Mouse (Mus musculus): ENCODE results near the gene Zfp42. TPM values are rescaled to one million over a fixed set of nuclear protein-coding genes. Genes with fewer than 3 reads are reported as not detected.
"Not testable (repeated sequence)": the region's sequence is repeated elsewhere in the genome, so short reads cannot be mapped to it uniquely, and the experiment has no call there.

The Zfp42 gene
- polyA plus RNA-seq (2015; fragmentation: Nextera tagmentation; extraction: Ambion mirVana): not detected in 2 replicates

DNA sequence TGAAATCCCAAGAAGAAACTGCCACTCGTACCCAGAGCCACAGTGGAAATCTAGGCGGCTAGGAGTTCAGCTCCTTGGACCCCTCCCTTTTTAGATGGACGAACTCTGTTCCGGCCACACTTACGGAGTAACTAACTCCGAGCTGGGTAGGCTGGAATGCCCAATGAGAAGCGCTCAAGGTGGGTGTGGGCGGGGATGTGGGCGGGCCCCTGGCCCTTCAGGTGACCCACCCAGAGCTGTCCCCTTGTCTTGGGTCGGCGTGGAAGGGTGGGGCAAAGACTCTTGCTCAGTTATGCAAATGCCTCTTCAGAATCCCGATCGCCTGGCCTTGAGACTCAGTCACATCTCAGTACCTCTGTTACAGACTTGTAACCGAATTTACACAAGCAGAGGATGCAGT is at the start of gene Zfp42:
TSS of gene Zfp42 (minus strand) at position 85 of the 400 bp plus-strand sequence.
- no peaks in the 10 kb centered on the region for H3K9me3 ChIP-seq (ENCODE audit: control insufficient read depth)
- H3K36me3 ChIP-seq (ENCODE audit: control insufficient read depth, insufficient read depth): no peaks in the 10 kb centered on the region
- WGBS: 54% methylated on average over 14 of the region's 14 CpGs
- no peaks in the 10 kb centered on the region for H3K4me1 ChIP-seq (replicated peaks; ENCODE audit: control insufficient read depth, insufficient read depth, low read length)
- no peak for TF ChIP-seq CTCF (IDR thresholded peaks at IDR 0.05; ENCODE audit: low read depth)
- no peaks in the 10 kb centered on the region for H3K27me3 ChIP-seq (replicated peaks; ENCODE audit: control insufficient read depth, insufficient read depth, low read length)
- H3K4me3 ChIP-seq (ENCODE audit: low read depth, low read length): no peak within 1 kb of the TSS
- ATAC-seq: no peak
- no peak within 1 kb of the TSS for H3K27ac ChIP-seq (ENCODE audit: low read depth, low read length)
- no peak within 1 kb of the TSS for H3K4me2 ChIP-seq (replicated peaks; ENCODE audit: low read depth)
- no peak within 1 kb of the TSS for H3K9ac ChIP-seq (ENCODE audit: low read depth, low read length)

DNA sequence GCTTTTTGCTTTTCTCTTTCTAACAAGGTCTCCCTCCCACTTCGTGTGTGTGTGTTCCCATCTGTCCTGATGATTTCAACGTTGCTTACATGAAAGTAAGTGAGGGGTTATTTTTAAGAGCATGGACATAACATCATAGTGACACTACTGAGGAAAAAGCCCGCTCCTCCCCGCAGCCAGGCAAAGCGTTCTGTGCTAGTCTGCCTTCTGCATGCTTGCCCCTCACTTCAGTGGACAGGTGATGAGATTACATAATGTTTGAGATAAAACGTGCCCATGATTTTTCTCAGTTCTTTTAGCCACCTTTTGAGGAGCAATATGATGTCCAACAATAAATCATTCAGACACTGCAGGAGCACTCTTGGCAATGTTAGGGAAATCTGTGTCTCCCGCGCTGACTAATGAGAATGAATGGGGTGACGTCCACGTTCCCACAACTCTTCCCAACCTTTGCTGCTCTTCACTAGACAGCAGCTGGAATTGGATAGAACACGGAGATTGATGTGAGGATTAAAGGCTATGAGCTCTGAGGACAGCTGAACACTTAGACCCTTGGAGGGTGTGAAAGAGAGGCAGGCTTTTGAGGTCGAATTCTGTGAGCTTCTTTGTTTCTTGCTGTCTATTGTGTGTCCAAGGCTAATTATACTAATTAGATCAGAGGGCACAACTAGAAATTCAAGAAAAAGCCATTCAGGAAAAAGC is 49.4 kb upstream of the Zfp42 start:
- no peak overlapping the region for H3K9ac ChIP-seq (ENCODE audit: low read depth, low read length)
- H3K9me3 ChIP-seq (ENCODE audit: control insufficient read depth): no peaks in the 10 kb centered on the region
- no peak overlapping the region for H3K4me2 ChIP-seq (replicated peaks; ENCODE audit: low read depth)
- no peaks in the 10 kb centered on the region for H3K36me3 ChIP-seq (ENCODE audit: control insufficient read depth, insufficient read depth)
- no peak for ATAC-seq
- no peak overlapping the region for H3K27ac ChIP-seq (ENCODE audit: low read depth, low read length)
- H3K4me3 ChIP-seq (ENCODE audit: low read depth, low read length): no peak overlapping the region
- TF ChIP-seq CTCF (IDR thresholded peaks at IDR 0.05; ENCODE audit: low read depth): no peak
- WGBS: 66% methylated on average over 12 of the region's 12 CpGs
- H3K4me1 ChIP-seq (replicated peaks; ENCODE audit: control insufficient read depth, insufficient read depth, low read length): no peaks in the 10 kb centered on the region
- H3K27me3 ChIP-seq (replicated peaks; ENCODE audit: control insufficient read depth, insufficient read depth, low read length): no peaks in the 10 kb centered on the region

DNA sequence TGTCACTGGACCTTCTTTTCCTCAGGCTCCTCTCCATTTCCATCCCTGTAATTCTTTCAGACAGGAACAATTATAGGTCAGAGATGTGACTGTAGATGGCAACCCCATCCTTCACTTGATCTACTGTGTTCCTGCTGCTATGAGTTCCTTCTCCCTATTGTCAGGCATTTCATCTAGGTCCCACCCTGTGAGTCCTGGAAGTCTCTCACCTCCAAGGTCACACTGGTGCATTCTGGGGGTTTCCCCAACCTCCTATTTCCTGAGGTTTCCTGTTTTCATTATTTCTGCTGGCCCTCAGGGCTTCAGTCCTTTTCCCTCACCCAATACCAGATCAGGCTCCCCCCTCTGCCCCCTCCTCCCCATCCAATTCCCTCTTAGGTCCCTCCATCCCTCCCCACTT is 45.5 kb upstream of the Zfp42 start:
- H3K9me3 ChIP-seq (ENCODE audit: control insufficient read depth); H3K4me2 ChIP-seq (replicated peaks; ENCODE audit: low read depth); H3K4me1 ChIP-seq (replicated peaks; ENCODE audit: control insufficient read depth, insufficient read depth, low read length); H3K4me3 ChIP-seq (ENCODE audit: low read depth, low read length); H3K27ac ChIP-seq (ENCODE audit: low read depth, low read length); H3K9ac ChIP-seq (ENCODE audit: low read depth, low read length); ATAC-seq; H3K36me3 ChIP-seq (ENCODE audit: control insufficient read depth, insufficient read depth); H3K27me3 ChIP-seq (replicated peaks; ENCODE audit: control insufficient read depth, insufficient read depth, low read length): not testable (repeated sequence)

- TF ChIP-seq CTCF (IDR thresholded peaks at IDR 0.05; ENCODE audit: low read depth): no peak
- no peak for ATAC-seq
- H3K4me2 ChIP-seq (replicated peaks; ENCODE audit: low read depth): no peak overlapping the region
Measured at GRCm38 (mm10) chr8:43338555-43338954, 31.8 kb upstream of the Zfp42 start.

GRCm38 (mm10) chr8:43333465-43333864 is 26.7 kb upstream of the Zfp42 start:
- Histone ChIP-seq H3K9ac (ENCODE audit: low read depth, low read length) (no peak overlapping the region), H3K27ac (ENCODE audit: low read depth, low read length) (no peak overlapping the region), H3K4me3 (ENCODE audit: low read depth, low read length) (no peak overlapping the region), H3K4me1 (replicated peaks; ENCODE audit: control insufficient read depth, insufficient read depth, low read length) (no peaks in the 10 kb centered on the region), H3K9me3 (ENCODE audit: control insufficient read depth) (no peaks in the 10 kb centered on the region), H3K4me2 (replicated peaks; ENCODE audit: low read depth) (no peak overlapping the region), H3K27me3 (replicated peaks; ENCODE audit: control insufficient read depth, insufficient read depth, low read length) (no peaks in the 10 kb centered on the region), H3K36me3 (ENCODE audit: control insufficient read depth, insufficient read depth) (no peaks in the 10 kb centered on the region)
- 68% methylated on average over 4 of the region's 4 CpGs for WGBS
- peak; percentile 58 for TF ChIP-seq CTCF (IDR thresholded peaks at IDR 0.05; ENCODE audit: low read depth)
- ATAC-seq: no peak

More at GRCm38 (mm10) chr8:43338555-43338954, 31.8 kb upstream of the Zfp42 start:
- H3K9me3 ChIP-seq (ENCODE audit: control insufficient read depth): no peaks in the 10 kb centered on the region
- no peak overlapping the region for H3K9ac ChIP-seq (ENCODE audit: low read depth, low read length)
- H3K36me3 ChIP-seq (ENCODE audit: control insufficient read depth, insufficient read depth): no peaks in the 10 kb centered on the region
- WGBS: 83% methylated on average over 5 of the region's 5 CpGs
- no peak overlapping the region for H3K4me3 ChIP-seq (ENCODE audit: low read depth, low read length)
- no peaks in the 10 kb centered on the region for H3K27me3 ChIP-seq (replicated peaks; ENCODE audit: control insufficient read depth, insufficient read depth, low read length)
- H3K4me1 ChIP-seq (replicated peaks; ENCODE audit: control insufficient read depth, insufficient read depth, low read length): no peaks in the 10 kb centered on the region
- no peak overlapping the region for H3K27ac ChIP-seq (ENCODE audit: low read depth, low read length)

DNA sequence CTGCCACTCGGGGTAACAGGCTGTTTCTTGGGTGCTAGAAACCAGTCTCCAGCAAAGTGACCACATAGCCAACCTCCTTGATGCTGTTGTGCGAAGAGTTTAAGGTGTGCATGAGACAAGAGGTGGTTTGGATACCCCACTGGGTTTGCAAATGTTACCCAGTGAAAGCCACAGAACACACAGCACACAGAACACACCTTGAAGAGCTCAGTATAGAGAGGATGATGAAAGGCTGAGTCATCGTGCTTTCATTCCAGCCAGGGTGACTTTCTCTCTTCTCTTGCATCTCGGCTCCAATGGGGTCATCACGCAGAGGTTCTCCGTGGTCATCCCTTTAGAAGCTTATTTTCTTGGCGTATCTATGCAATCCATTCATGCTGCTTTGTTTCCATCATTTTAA is 24.9 kb upstream of the Zfp42 start:
- 92% methylated on average over 7 of the region's 7 CpGs for WGBS
- no peak for ATAC-seq

More for the DNA sequence above, 24.9 kb upstream of the Zfp42 start:
- Histone ChIP-seq H3K27me3 (replicated peaks; ENCODE audit: control insufficient read depth, insufficient read depth, low read length) (no peaks in the 10 kb centered on the region), H3K4me2 (replicated peaks; ENCODE audit: low read depth) (no peak overlapping the region), H3K36me3 (ENCODE audit: control insufficient read depth, insufficient read depth) (no peaks in the 10 kb centered on the region), H3K4me3 (ENCODE audit: low read depth, low read length) (no peak overlapping the region), H3K9ac (ENCODE audit: low read depth, low read length) (no peak overlapping the region), H3K4me1 (replicated peaks; ENCODE audit: control insufficient read depth, insufficient read depth, low read length) (no peaks in the 10 kb centered on the region), H3K9me3 (ENCODE audit: control insufficient read depth) (no peaks in the 10 kb centered on the region), H3K27ac (ENCODE audit: low read depth, low read length) (no peak overlapping the region)
- TF ChIP-seq CTCF (IDR thresholded peaks at IDR 0.05; ENCODE audit: low read depth): no peak

Data from intestine, postnatal 0 days (tissue).